Mouse (Mus musculus) liver, adult 2 months (tissue): ENCODE results near the gene Grhl1.

Source experiments
- CTCF ChIP-seq: fragments of 200-500 bp; IDR thresholded peaks from 2 replicates; pipeline ENCODE4 v1.5.1; 2011; ENCODE audit warnings: low read depth, low read length, control low read depth
- POLR2A ChIP-seq: fragments of 200-500 bp; IDR thresholded peaks from 2 replicates; pipeline ENCODE4 v1.6.1; 2011; ENCODE audit warnings: low read length, control low read depth; ENCODE audit not compliant: insufficient read depth; ENCODE audit errors: extremely low read depth

GRCm38 (mm10) chr12:24586193-24586592 lies 14.1 kb downstream of the Grhl1 start:
- TF ChIP-seq CTCF (no peak), POLR2A (no peak)
